Mouse (Mus musculus): ENCODE results near the gene Esyt1. TPM values are rescaled to one million over a fixed set of nuclear protein-coding genes. Genes with fewer than 3 reads are reported as not detected.

Esyt1 gene
- polyA plus RNA-seq, 1 experiment, result 166 TPM

DNA sequence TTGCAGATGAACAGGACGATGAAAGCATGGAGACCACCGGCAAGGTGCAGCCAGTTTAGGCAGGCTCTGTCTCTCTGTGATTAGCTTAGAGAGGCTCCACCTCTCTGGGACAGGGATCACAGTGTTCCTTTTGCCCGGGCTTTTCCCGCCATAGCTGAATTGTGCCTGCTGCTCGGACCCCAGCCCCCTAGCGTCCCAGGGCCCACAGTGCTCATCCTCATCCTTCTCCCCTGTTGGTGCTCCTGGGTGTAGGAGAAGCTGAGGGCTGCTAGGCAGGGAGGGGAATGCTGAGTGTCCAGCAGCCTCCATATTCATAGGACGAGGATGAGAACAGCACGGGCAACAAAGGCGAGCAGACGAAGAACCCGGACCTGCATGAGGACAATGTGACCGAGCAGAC, 51.3 kb downstream of the Esyt1 start:
- H3K79me2 ChIP-seq (ENCODE audit: control insufficient read depth, insufficient read depth), result no peaks in the 10 kb centered on the region
- H3K4me3 ChIP-seq, result no peak overlapping the region
- H3ac ChIP-seq (ENCODE audit: control insufficient read depth, insufficient read length), result no peak overlapping the region
- TF ChIP-seq SRF (IDR thresholded peaks at IDR 0.05; ENCODE audit: control insufficient read depth, insufficient read length, low read depth), result no peak
- no peak for TF ChIP-seq REST (IDR thresholded peaks at IDR 0.05; ENCODE audit: insufficient read depth, insufficient read length)
- no peak overlapping the region for H3K4me2 ChIP-seq (ENCODE audit: low read depth)
- H3K27me3 ChIP-seq (ENCODE audit: control insufficient read depth, insufficient read depth, insufficient read length), result no peaks in the 10 kb centered on the region
- peaks cover 37% of the 10 kb centered on the region for H3K36me3 ChIP-seq (ENCODE audit: control insufficient read depth, insufficient read depth)

DNA sequence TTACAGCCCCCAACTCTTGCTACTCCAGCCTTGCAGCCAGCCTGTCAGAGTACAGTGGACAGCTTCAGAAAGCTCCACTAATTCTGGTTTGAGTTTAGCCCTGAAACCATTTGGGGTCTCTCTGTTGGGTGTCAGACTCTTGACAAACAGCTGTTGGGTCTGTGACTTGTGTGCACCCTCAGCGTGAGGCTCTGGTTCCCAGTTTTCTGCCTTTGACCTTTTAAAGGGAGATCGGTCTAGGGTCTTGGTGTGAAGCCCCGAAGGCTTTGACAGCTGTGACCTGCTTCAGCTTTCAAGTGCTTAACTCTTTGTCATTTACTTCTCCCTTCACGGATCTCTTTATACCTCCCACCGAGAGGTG, 65.4 kb downstream of the Esyt1 start:
- peak overlapping the region; percentile 98 for H3K4me2 ChIP-seq (ENCODE audit: low read depth)
- peaks cover 38% of the 10 kb centered on the region for H3K36me3 ChIP-seq (ENCODE audit: control insufficient read depth, insufficient read depth)
- peak overlapping the region; percentile 100 for H3ac ChIP-seq (ENCODE audit: control insufficient read depth, insufficient read length)
- H3K79me2 ChIP-seq (ENCODE audit: control insufficient read depth, insufficient read depth), result peaks cover 17% of the 10 kb centered on the region
- no peaks in the 10 kb centered on the region for H3K27me3 ChIP-seq (ENCODE audit: control insufficient read depth, insufficient read depth, insufficient read length)
- TF ChIP-seq POLR2AphosphoS2 (IDR thresholded peaks at IDR 0.05; ENCODE audit: insufficient read length, low read depth), result no peak
- TF ChIP-seq SRF (IDR thresholded peaks at IDR 0.05; ENCODE audit: control insufficient read depth, insufficient read length, low read depth), result no peak
- TF ChIP-seq E2F4 (IDR thresholded peaks at IDR 0.05; ENCODE audit: insufficient read depth), result no peak
- TF ChIP-seq TCF3 (IDR thresholded peaks at IDR 0.05; ENCODE audit: insufficient read length, low read depth), result no peak
- TF ChIP-seq REST (IDR thresholded peaks at IDR 0.05; ENCODE audit: insufficient read depth, insufficient read length), result no peak
- no peak for TF ChIP-seq POLR2A (IDR thresholded peaks at IDR 0.05; ENCODE audit: insufficient read length, low read depth)
- no peak for TF ChIP-seq CEBPB (IDR thresholded peaks at IDR 0.05; ENCODE audit: insufficient read depth, poor library complexity, severe bottlenecking)
- no peak for TF ChIP-seq MAX (IDR thresholded peaks at IDR 0.05; ENCODE audit: low read depth)
- no peak for TF ChIP-seq MYOD1 (IDR thresholded peaks at IDR 0.05; ENCODE audit: control insufficient read depth in 1 of 3, insufficient read length in 2 of 3, low read depth in 2 of 3)
- no peak for TF ChIP-seq USF1 (IDR thresholded peaks at IDR 0.05; ENCODE audit: low read depth)
- no peak for TF ChIP-seq TCF12 (IDR thresholded peaks at IDR 0.05; ENCODE audit: insufficient read depth, poor library complexity, severe bottlenecking)
- TF ChIP-seq MYOG (IDR thresholded peaks at IDR 0.05; ENCODE audit: control insufficient read depth in 1 of 3, insufficient read depth in 1 of 3, insufficient read length in 2 of 3, low read depth in 2 of 3), result no peak
- peak overlapping the region; percentile 75 for H3K4me3 ChIP-seq

Other genes with a start within 250 kb of the Esyt1 start
- 0.24 TPM for gene Il23a, start 227.1 kb downstream of the Esyt1 start, polyA plus RNA-seq (2012; fragmentation: generic; extraction: Trizol)
- gene Pan2, start 222.5 kb downstream of the Esyt1 start, polyA plus RNA-seq (2012; fragmentation: generic; extraction: Trizol), result 6.2 TPM
- gene Cnpy2, start 203.4 kb downstream of the Esyt1 start, polyA plus RNA-seq (2012; fragmentation: generic; extraction: Trizol), result 91.8 TPM
- 253 TPM for gene Cs, start 188.1 kb downstream of the Esyt1 start, polyA plus RNA-seq (2012; fragmentation: generic; extraction: Trizol)
- 61.2 TPM for gene Coq10a, start 156.9 kb downstream of the Esyt1 start, polyA plus RNA-seq (2012; fragmentation: generic; extraction: Trizol)
- 30.8 TPM for gene Ankrd52, start 148.8 kb downstream of the Esyt1 start, polyA plus RNA-seq (2012; fragmentation: generic; extraction: Trizol)
- not detected for gene Slc39a5, start 124.6 kb downstream of the Esyt1 start, polyA plus RNA-seq (2012; fragmentation: generic; extraction: Trizol)
- 115 TPM for gene Nabp2, start 114.4 kb downstream of the Esyt1 start, polyA plus RNA-seq (2012; fragmentation: generic; extraction: Trizol)
- 35.2 TPM for gene Rnf41, start 114.2 kb downstream of the Esyt1 start, polyA plus RNA-seq (2012; fragmentation: generic; extraction: Trizol)
- 52.5 TPM for gene Smarcc2, start 66.6 kb downstream of the Esyt1 start, polyA plus RNA-seq (2012; fragmentation: generic; extraction: Trizol)
- 2,234 TPM for gene Myl6, start 31.7 kb downstream of the Esyt1 start, polyA plus RNA-seq (2012; fragmentation: generic; extraction: Trizol)
- 734 TPM for gene Myl6b, start 27.2 kb downstream of the Esyt1 start, polyA plus RNA-seq (2012; fragmentation: generic; extraction: Trizol)
- 13.8 TPM for gene Zc3h10, start 21.9 kb upstream of the Esyt1 start, polyA plus RNA-seq (2012; fragmentation: generic; extraction: Trizol)
- 12,553 TPM for gene Rpl41, start 23.4 kb upstream of the Esyt1 start, polyA plus RNA-seq (2012; fragmentation: generic; extraction: Trizol)
- gene Pa2g4, start 40.1 kb upstream of the Esyt1 start, polyA plus RNA-seq (2012; fragmentation: generic; extraction: Trizol), result 127 TPM
- gene Erbb3, start 63.8 kb upstream of the Esyt1 start, polyA plus RNA-seq (2012; fragmentation: generic; extraction: Trizol), result 23.3 TPM
- 1,658 TPM for gene Rps26, start 100.9 kb upstream of the Esyt1 start, polyA plus RNA-seq (2012; fragmentation: generic; extraction: Trizol)
- gene Ikzf4, start 120.1 kb upstream of the Esyt1 start, polyA plus RNA-seq (2012; fragmentation: generic; extraction: Trizol), result 0.04 TPM
- gene Suox, start 148.2 kb upstream of the Esyt1 start, polyA plus RNA-seq (2012; fragmentation: generic; extraction: Trizol), result 23.3 TPM
- 76.3 TPM for gene Rab5b, start 170.4 kb upstream of the Esyt1 start, polyA plus RNA-seq (2012; fragmentation: generic; extraction: Trizol)
- 0.17 TPM for gene Pmel, start 178.3 kb upstream of the Esyt1 start, polyA plus RNA-seq (2012; fragmentation: generic; extraction: Trizol)
- 39.9 TPM for gene Cdk2, start 179.2 kb upstream of the Esyt1 start, polyA plus RNA-seq (2012; fragmentation: generic; extraction: Trizol)
- gene Dgka, start 219.0 kb upstream of the Esyt1 start, polyA plus RNA-seq (2012; fragmentation: generic; extraction: Trizol), result 13.2 TPM
- gene Pym1, start 222.0 kb upstream of the Esyt1 start, polyA plus RNA-seq (2012; fragmentation: generic; extraction: Trizol), result 32.6 TPM